Mouse (Mus musculus) kidney, postnatal 10 days (tissue): Measurements from ENCODE around the gene Prrt1.
A peak's percentile ranks its signal among the peaks of the same experiment; 100 is the strongest.

Experiments used
- DNase-seq: peaks from one replicate; pipeline ENCODE4 v3.0.0; 2021; ENCODE audit warnings: mixed read lengths

The Prrt1 gene

GRCm38 (mm10) chr17:34629221-34629751 lies at the start of gene Prrt1:
Gene Prrt1 (plus strand): TSS chr17:34629533.
- no peak for DNase-seq

GRCm38 (mm10) chr17:34582528-34582927 lies 46.8 kb upstream of the Prrt1 start:
- DNase-seq: no peak

GRCm38 (mm10) chr17:34583397-34583796 lies 45.9 kb upstream of the Prrt1 start:
- DNase-seq: peak; percentile 32

- DNase-seq: no peak
Observed at GRCm38 (mm10) chr17:34583819-34584218, 45.5 kb upstream of the Prrt1 start.

- DNase-seq: no peak
Observed at GRCm38 (mm10) chr17:34585121-34585520, 44.2 kb upstream of the Prrt1 start.

GRCm38 (mm10) chr17:34585877-34586771 lies 43.2 kb upstream of the Prrt1 start:
- peak; percentile 33 for DNase-seq

- DNase-seq: peak; percentile 95
Observed at GRCm38 (mm10) chr17:34586796-34587422, 42.4 kb upstream of the Prrt1 start.

GRCm38 (mm10) chr17:34587423-34587811 lies 41.9 kb upstream of the Prrt1 start:
- peak; percentile 99 for DNase-seq

GRCm38 (mm10) chr17:34587814-34588213 lies 41.5 kb upstream of the Prrt1 start:
- no peak for DNase-seq

GRCm38 (mm10) chr17:34588767-34589166 lies 40.6 kb upstream of the Prrt1 start:
- no peak for DNase-seq

GRCm38 (mm10) chr17:34589206-34589605 lies 40.1 kb upstream of the Prrt1 start:
- no peak for DNase-seq

- peak; percentile 80 for DNase-seq
Observed at GRCm38 (mm10) chr17:34589681-34590101, 39.6 kb upstream of the Prrt1 start, which contains the start of gene Gpsm3. Gene Gpsm3 (plus strand): TSS chr17:34589806.

- DNase-seq: peak; percentile 44
Observed at GRCm38 (mm10) chr17:34590154-34590987, 39.0 kb upstream of the Prrt1 start.

GRCm38 (mm10) chr17:34591029-34591993 lies 38.0 kb upstream of the Prrt1 start, which contains the start of gene Pbx2:
Gene Pbx2 (plus strand): TSS chr17:34591266.
- DNase-seq: peak; percentile 59

GRCm38 (mm10) chr17:34591994-34592375 lies 37.3 kb upstream of the Prrt1 start:
- DNase-seq: peak; percentile 98

- peak; percentile 70 for DNase-seq
Observed at GRCm38 (mm10) chr17:34592581-34593549, 36.5 kb upstream of the Prrt1 start.

GRCm38 (mm10) chr17:34593752-34594525 lies 35.4 kb upstream of the Prrt1 start:
- peak; percentile 65 for DNase-seq

- DNase-seq: no peak
Observed at GRCm38 (mm10) chr17:34596098-34596497, 33.2 kb upstream of the Prrt1 start.

- no peak for DNase-seq
Observed at GRCm38 (mm10) chr17:34597566-34598095, 31.7 kb upstream of the Prrt1 start, which contains the start of gene Ager. Gene Ager (plus strand): TSS chr17:34597862.
